Mouse (Mus musculus): ENCODE results near the gene Usp11.
"Not testable (repeated sequence)": the region's sequence is repeated elsewhere in the genome, so short reads cannot be mapped to it uniquely, and the experiment has no call there.

The Usp11 gene
- long read RNA-seq, experiment 1, transcript Usp11-201 (21 exons, 3,467 nt): major isoform, 6 of 8 reads
- long read RNA-seq, experiment 1, partial matches to known transcripts: 1 of 8 reads
- long read RNA-seq, experiment 1, other reads (novel, unspliced or antisense): 1 of 8 reads
- long read RNA-seq, experiment 2, transcript Usp11-201 (21 exons, 3,467 nt): major isoform, 6 of 16 reads
- long read RNA-seq, experiment 2, partial matches to known transcripts: 8 of 16 reads
- long read RNA-seq, experiment 2, other reads (novel, unspliced or antisense): 2 of 16 reads

- intact Hi-C loops (cut with DNase I): no loop called here
These were observed at the start of gene Usp11 for GRCm38 (mm10) chrX:20703741-20704290. TSS of gene Usp11 (plus strand) at chrX:20703906.

GRCm38 (mm10) chrX:20657593-20657992, 46.1 kb upstream of the Usp11 start:
- intact Hi-C loops (cut with DNase I): loop anchor here (5.0 kb wide), 1 partner anchor 290 kb away; no protein-coding TSS in a partner anchor

GRCm38 (mm10) chrX:20658026-20658652, 45.6 kb upstream of the Usp11 start, which contains the start of gene Uba1:
TSS of gene Uba1 (plus strand) at chrX:20658326.
- intact Hi-C loops (cut with DNase I): loop anchor here (5.0 kb wide), 1 partner anchor 289 kb away; no protein-coding TSS in a partner anchor

- intact Hi-C loops (cut with DNase I): loop anchor here (5.0 kb wide), 1 partner anchor 288 kb away; no protein-coding TSS in a partner anchor
These were observed 44.8 kb upstream of the Usp11 start for GRCm38 (mm10) chrX:20658891-20659406.

GRCm38 (mm10) chrX:20662317-20662715, 41.4 kb upstream of the Usp11 start:
- intact Hi-C loops (cut with DNase I): loop anchor here (2.0 to 5.0 kb wide), 3 partner anchors 110 to 158 kb away; partner anchors contain the start of gene Araf

GRCm38 (mm10) chrX:20662716-20663443, 40.8 kb upstream of the Usp11 start:
- intact Hi-C loops (cut with DNase I): loop anchor here (2.0 to 5.0 kb wide), 3 partner anchors 109 to 158 kb away; partner anchors contain the start of gene Araf

- intact Hi-C loops (cut with DNase I): loop anchor here (2.0 to 5.0 kb wide), 3 partner anchors 109 to 157 kb away; partner anchors contain the start of gene Araf
These were observed 40.3 kb upstream of the Usp11 start for GRCm38 (mm10) chrX:20663444-20663790.

- intact Hi-C loops (cut with DNase I): no loop called here
These were observed 16.1 kb upstream of the Usp11 start, which contains the start of gene Cdk16 for GRCm38 (mm10) chrX:20687519-20688067. TSS of gene Cdk16 (plus strand) at chrX:20687954.

GRCm38 (mm10) chrX:20688068-20688547, 15.6 kb upstream of the Usp11 start:
- intact Hi-C loops (cut with DNase I): no loop called here

GRCm38 (mm10) chrX:20688615-20689014, 15.1 kb upstream of the Usp11 start:
- intact Hi-C loops (cut with DNase I): no loop called here

- intact Hi-C loops (cut with DNase I): no loop called here
These were observed 12.1 kb upstream of the Usp11 start for GRCm38 (mm10) chrX:20691566-20691965.

- intact Hi-C loops (cut with DNase I): no loop called here
These were observed 11.1 kb upstream of the Usp11 start for GRCm38 (mm10) chrX:20692616-20693015.

- intact Hi-C loops (cut with DNase I): no loop called here
These were observed 7.9 kb upstream of the Usp11 start for GRCm38 (mm10) chrX:20695842-20696241.

GRCm38 (mm10) chrX:20704295-20705082, 783 bp downstream of the Usp11 start:
- intact Hi-C loops (cut with DNase I): no loop called here

GRCm38 (mm10) chrX:20705083-20705402, 1.3 kb downstream of the Usp11 start:
- intact Hi-C loops (cut with DNase I): no loop called here

GRCm38 (mm10) chrX:20728681-20729080, 25.0 kb downstream of the Usp11 start:
- intact Hi-C loops (cut with DNase I): no loop called here

GRCm38 (mm10) chrX:20730048-20730447, 26.3 kb downstream of the Usp11 start:
- intact Hi-C loops (cut with DNase I): not testable (repeated sequence)

- intact Hi-C loops (cut with DNase I): no loop called here
These were observed 32.8 kb downstream of the Usp11 start for GRCm38 (mm10) chrX:20736479-20736878.

- intact Hi-C loops (cut with DNase I): no loop called here
These were observed 45.1 kb downstream of the Usp11 start for GRCm38 (mm10) chrX:20748829-20749228.

GRCm38 (mm10) chrX:20761201-20761600, 57.5 kb downstream of the Usp11 start:
- intact Hi-C loops (cut with DNase I): no loop called here
